Mouse (Mus musculus): ENCODE results near the gene Oit3.
A peak's percentile ranks its signal among the peaks of the same experiment; 100 is the strongest.

Gene Oit3

DNA sequence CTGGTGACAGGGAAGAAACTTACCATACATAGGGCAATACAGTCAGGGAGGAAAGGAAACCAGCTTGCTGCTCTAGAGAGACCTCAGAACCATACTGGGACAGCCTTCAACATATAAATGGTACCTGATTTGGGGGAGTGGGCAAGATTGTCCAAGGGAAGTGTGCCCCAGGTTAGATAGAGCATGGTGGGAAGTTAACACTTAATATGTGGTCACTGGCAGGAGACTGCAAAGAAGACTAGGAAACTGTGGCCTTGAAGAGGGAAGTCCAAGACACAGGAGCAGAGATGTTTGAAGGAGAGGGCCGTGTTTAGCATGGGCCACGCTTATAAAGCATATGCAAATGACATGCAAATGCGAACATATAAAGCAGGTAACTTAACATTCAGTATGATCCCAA, 2.5 kb upstream of the Oit3 start:
- TF ChIP-seq GATA4 (IDR thresholded peaks at IDR 0.05; ENCODE audit: insufficient replicate concordance, low read length) = no peak

DNA sequence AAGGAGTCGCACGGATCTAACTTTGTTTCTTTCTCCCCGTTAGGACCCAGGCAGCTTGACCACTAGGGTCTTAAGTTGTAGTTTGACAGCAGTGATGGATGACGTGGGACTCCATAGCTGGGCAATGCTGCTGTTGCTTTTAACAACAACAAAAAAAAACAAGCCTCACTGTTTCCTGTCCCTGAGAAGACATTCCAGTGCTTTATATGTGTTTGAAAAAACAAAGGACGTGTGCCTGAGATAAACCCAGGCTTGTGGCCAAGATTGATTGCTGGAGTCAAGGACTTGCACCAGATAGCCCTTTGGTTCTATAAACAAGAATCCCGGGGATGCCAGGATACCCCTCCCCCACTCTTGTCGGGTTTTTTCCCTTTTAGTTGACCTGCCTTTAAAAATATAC, 1.6 kb upstream of the Oit3 start:
- TF ChIP-seq GATA4 (IDR thresholded peaks at IDR 0.05; ENCODE audit: insufficient replicate concordance, low read length) = peak; percentile 100

DNA sequence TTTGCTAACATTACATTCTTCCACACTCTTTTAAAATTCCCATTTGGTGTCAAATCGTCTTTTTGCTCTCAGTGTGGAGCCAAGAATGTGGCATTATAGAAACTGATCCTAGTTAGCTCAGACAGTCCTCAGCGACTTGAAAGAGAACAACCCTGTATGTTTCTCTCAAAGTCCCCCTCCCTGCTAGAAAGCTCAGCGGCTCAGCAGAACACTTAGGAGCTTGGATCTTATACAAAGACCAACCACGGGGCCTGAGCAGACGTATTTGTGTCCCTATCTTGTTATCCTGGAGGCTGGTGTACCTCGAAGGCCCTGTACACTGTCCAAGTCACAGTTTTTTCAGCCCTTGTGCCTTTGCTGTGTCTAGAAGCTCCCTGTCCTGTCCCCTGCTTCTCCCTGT, 1.4 kb downstream of the Oit3 start:
- no peak for TF ChIP-seq GATA4 (IDR thresholded peaks at IDR 0.05; ENCODE audit: insufficient replicate concordance, low read length)

DNA sequence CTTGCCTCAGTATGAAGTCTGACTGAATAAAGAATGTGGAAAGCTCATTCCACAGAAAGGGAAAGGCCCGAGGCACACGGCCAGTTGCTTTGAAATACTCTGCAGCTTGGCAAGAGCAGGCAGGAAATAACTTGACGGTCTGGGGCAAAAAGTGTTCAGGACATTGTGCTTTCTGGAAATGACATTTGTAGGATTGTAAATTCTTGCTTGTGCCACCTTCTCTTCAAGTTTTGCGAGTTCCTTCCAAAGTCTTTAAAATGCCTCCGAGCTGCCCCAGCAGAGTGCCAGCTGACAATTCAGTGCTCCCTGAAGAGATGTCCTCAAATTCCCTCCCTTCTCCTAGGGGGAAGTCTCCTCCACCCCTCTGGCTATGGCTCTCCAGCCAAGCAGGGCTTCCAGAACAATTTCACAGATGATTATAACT, 2.1 kb downstream of the Oit3 start:
- no peak for TF ChIP-seq GATA4 (IDR thresholded peaks at IDR 0.05; ENCODE audit: insufficient replicate concordance, low read length)

- no peak for TF ChIP-seq GATA4 (IDR thresholded peaks at IDR 0.05; ENCODE audit: insufficient replicate concordance, low read length)
Observed at GRCm38 (mm10) chr10:59438651-59439050, 2.9 kb downstream of the Oit3 start.

DNA sequence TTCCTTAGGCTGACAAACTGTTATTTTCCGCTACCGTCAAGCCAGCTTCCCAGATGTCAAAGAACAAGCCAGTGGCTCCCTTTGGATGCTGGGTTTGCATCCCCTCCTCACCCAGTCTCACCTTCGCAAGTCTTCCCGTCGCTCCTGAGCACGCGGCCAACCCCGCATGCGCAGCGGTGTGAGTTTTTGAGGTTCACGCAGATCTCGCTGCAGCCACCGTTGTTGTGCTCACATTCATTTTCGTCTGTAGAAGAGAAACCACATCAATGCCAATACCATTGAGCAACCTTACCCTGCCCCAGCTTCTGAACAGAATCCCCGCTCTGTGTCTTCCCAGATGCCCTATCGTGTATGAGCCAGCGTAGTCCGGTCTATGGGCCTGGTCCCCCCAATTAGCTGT, 5.8 kb downstream of the Oit3 start:
- no peak for TF ChIP-seq GATA4 (IDR thresholded peaks at IDR 0.05; ENCODE audit: insufficient replicate concordance, low read length)

GRCm38 (mm10) chr10:59430701-59431218, 10.8 kb downstream of the Oit3 start:
- TF ChIP-seq GATA4 (IDR thresholded peaks at IDR 0.05; ENCODE audit: insufficient replicate concordance, low read length) = peak; percentile 97

GRCm38 (mm10) chr10:59429448-59430135, 12.0 kb downstream of the Oit3 start:
- TF ChIP-seq GATA4 (IDR thresholded peaks at IDR 0.05; ENCODE audit: insufficient replicate concordance, low read length) = no peak

GRCm38 (mm10) chr10:59426371-59426770, 15.2 kb downstream of the Oit3 start:
- TF ChIP-seq GATA4 (IDR thresholded peaks at IDR 0.05; ENCODE audit: insufficient replicate concordance, low read length) = no peak

DNA sequence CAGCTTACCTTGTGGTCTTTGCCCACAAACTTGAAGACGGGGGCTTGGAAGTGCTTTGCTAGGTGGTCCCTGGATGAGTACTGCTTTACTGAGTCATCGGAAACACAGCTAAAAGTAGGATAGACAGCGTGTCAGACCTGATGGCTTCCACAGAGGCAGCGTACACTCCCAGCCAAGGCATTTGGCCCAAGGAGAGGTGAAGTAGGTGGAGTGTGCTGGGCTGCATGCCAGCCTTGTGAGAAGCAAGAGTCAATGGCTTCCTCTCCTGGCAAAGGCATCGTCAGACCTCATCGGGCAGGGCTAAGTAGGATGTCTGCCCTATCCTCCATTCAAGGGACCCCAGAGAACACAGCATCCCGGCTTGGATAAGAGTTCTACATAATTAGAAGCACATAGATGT, 16.2 kb downstream of the Oit3 start:
- no peak for TF ChIP-seq GATA4 (IDR thresholded peaks at IDR 0.05; ENCODE audit: insufficient replicate concordance, low read length)

- TF ChIP-seq GATA4 (IDR thresholded peaks at IDR 0.05; ENCODE audit: insufficient replicate concordance, low read length) = no peak
Observed at GRCm38 (mm10) chr10:59424453-59424852, 17.1 kb downstream of the Oit3 start.

DNA sequence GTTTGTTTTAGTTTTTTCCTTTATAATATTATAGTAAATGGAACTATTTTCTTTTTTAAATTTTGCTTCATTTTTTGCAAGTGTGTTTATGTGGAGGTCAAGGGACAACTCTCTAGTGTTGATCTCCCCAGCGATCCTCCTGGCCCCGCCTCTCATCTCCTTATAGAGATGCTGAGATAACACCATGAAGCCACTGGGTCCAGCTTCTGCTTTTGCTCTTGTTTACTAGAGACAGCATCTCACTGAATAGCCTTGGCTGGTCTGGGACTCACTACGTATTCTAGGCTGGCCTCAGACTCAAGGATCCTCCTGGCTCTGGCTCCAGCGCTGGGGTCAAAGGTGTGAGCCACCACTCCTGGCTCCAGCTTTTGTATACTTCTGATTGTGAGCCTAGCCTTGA, 22.1 kb downstream of the Oit3 start:
- TF ChIP-seq GATA4 (IDR thresholded peaks at IDR 0.05; ENCODE audit: insufficient replicate concordance, low read length) = no peak

GRCm38 (mm10) chr10:59416623-59417022, 25.0 kb downstream of the Oit3 start:
- TF ChIP-seq GATA4 (IDR thresholded peaks at IDR 0.05; ENCODE audit: insufficient replicate concordance, low read length) = no peak

GRCm38 (mm10) chr10:59413711-59414110, 27.9 kb downstream of the Oit3 start:
- no peak for TF ChIP-seq GATA4 (IDR thresholded peaks at IDR 0.05; ENCODE audit: insufficient replicate concordance, low read length)

GRCm38 (mm10) chr10:59410264-59410663, 31.3 kb downstream of the Oit3 start:
- TF ChIP-seq GATA4 (IDR thresholded peaks at IDR 0.05; ENCODE audit: insufficient replicate concordance, low read length) = no peak

- no peak for TF ChIP-seq GATA4 (IDR thresholded peaks at IDR 0.05; ENCODE audit: insufficient replicate concordance, low read length)
Observed at GRCm38 (mm10) chr10:59408499-59408898, 33.1 kb downstream of the Oit3 start.

GRCm38 (mm10) chr10:59403793-59404149, 37.8 kb downstream of the Oit3 start:
- TF ChIP-seq GATA4 (IDR thresholded peaks at IDR 0.05; ENCODE audit: insufficient replicate concordance, low read length) = no peak
